Mouse (Mus musculus): ENCODE measurements around the gene Map3k1. TPM values are rescaled to one million over a fixed set of nuclear protein-coding genes. Genes with fewer than 3 reads are reported as not detected.
A peak's percentile ranks its signal among the peaks of the same experiment; 100 is the strongest.
"Not testable (repeated sequence)": the region's sequence is repeated elsewhere in the genome, so short reads cannot be mapped to it uniquely, and the experiment has no call there.

Gene Map3k1
- polyA plus RNA-seq, 1 experiment from 2014 or later = 13.9 TPM

- no peaks in the 10 kb centered on the region for H3K4me1 ChIP-seq
- no peaks in the 10 kb centered on the region for H3K27me3 ChIP-seq (ENCODE audit: poor library complexity, severe bottlenecking)
- H3K9me3 ChIP-seq = no peaks in the 10 kb centered on the region; the same call in 1 of the 2 replicates
- no peaks in the 10 kb centered on the region for H3K36me3 ChIP-seq (replicated peaks)
- no peak overlapping the region for H3K4me3 ChIP-seq
- 67% methylated on average over 6 of the region's 6 CpGs for WGBS
- no peak overlapping the region for H3K27ac ChIP-seq
- no peak for DNase-seq (ENCODE audit: extremely low spot score, low spot score)
Measured at GRCm38 (mm10) chr13:111741991-111742615, 66.7 kb downstream of the Map3k1 start.

GRCm38 (mm10) chr13:111741204-111741990 lies 67.4 kb downstream of the Map3k1 start:
- Histone ChIP-seq H3K27me3 (ENCODE audit: poor library complexity, severe bottlenecking) (no peaks in the 10 kb centered on the region), H3K4me1 (no peaks in the 10 kb centered on the region), H3K27ac (no peak overlapping the region), H3K36me3 (replicated peaks) (no peaks in the 10 kb centered on the region), H3K4me3 (no peak overlapping the region), H3K9me3 (no peaks in the 10 kb centered on the region; the same call in 1 of the 2 replicates)
- DNase-seq (ENCODE audit: extremely low spot score, low spot score) = peak; percentile 5
- WGBS = 84% methylated on average over 7 of the region's 7 CpGs

- peaks cover 13% of the 10 kb centered on the region for H3K9me3 ChIP-seq
- H3K36me3 ChIP-seq (replicated peaks) = no peaks in the 10 kb centered on the region
- peaks cover 16% of the 10 kb centered on the region for H3K4me1 ChIP-seq
- H3K27me3 ChIP-seq (ENCODE audit: poor library complexity, severe bottlenecking) = no peaks in the 10 kb centered on the region
- H3K27ac ChIP-seq = no peak overlapping the region
- no peak overlapping the region for H3K4me3 ChIP-seq
- WGBS = 92% methylated on average over 5 of the region's 5 CpGs
- no peak for DNase-seq (ENCODE audit: extremely low spot score, low spot score)
Measured at GRCm38 (mm10) chr13:111726898-111727297, 81.9 kb downstream of the Map3k1 start.

- Histone ChIP-seq H3K27me3 (ENCODE audit: poor library complexity, severe bottlenecking) (no peaks in the 10 kb centered on the region), H3K4me1 (peaks cover 16% of the 10 kb centered on the region), H3K9me3 (peaks cover 13% of the 10 kb centered on the region), H3K36me3 (replicated peaks) (peaks cover 1% of the 10 kb centered on the region), H3K27ac (peak overlapping the region; percentile 87), H3K4me3 (peak overlapping the region; percentile 74)
- WGBS = under 1% methylated on average over 65 of the region's 65 CpGs
- DNase-seq (ENCODE audit: extremely low spot score, low spot score) = peak; percentile 99
Measured at GRCm38 (mm10) chr13:111725165-111726077, 83.4 kb downstream of the Map3k1 start.

- peak overlapping the region; percentile 74 for H3K4me3 ChIP-seq
- no peak for DNase-seq (ENCODE audit: extremely low spot score, low spot score)
- H3K9me3 ChIP-seq = peaks cover 13% of the 10 kb centered on the region
- peak overlapping the region; percentile 87 for H3K27ac ChIP-seq
- no peaks in the 10 kb centered on the region for H3K27me3 ChIP-seq (ENCODE audit: poor library complexity, severe bottlenecking)
- under 1% methylated on average over 18 of the region's 18 CpGs for WGBS
- H3K4me1 ChIP-seq = peaks cover 16% of the 10 kb centered on the region
- H3K36me3 ChIP-seq (replicated peaks) = peaks cover 8% of the 10 kb centered on the region
Measured at GRCm38 (mm10) chr13:111724811-111725164, 84.0 kb downstream of the Map3k1 start.

- Histone ChIP-seq H3K36me3 (replicated peaks) (peaks cover 55% of the 10 kb centered on the region), H3K27ac (no peak overlapping the region), H3K27me3 (ENCODE audit: poor library complexity, severe bottlenecking) (no peaks in the 10 kb centered on the region), H3K4me1 (peaks cover 7% of the 10 kb centered on the region), H3K4me3 (no peak overlapping the region), H3K9me3 (no peaks in the 10 kb centered on the region)
- 79% methylated on average over 9 of the region's 9 CpGs for WGBS
- DNase-seq (ENCODE audit: extremely low spot score, low spot score) = no peak
Measured at GRCm38 (mm10) chr13:111719726-111720125, 89.1 kb downstream of the Map3k1 start.

GRCm38 (mm10) chr13:111710531-111710930 lies 98.3 kb downstream of the Map3k1 start:
- H3K36me3 ChIP-seq (replicated peaks) = peaks cover 100% of the 10 kb centered on the region
- no peak for DNase-seq (ENCODE audit: extremely low spot score, low spot score)
- H3K27ac ChIP-seq = no peak overlapping the region
- WGBS = 92% methylated on average over 4 of the region's 4 CpGs
- no peaks in the 10 kb centered on the region for H3K9me3 ChIP-seq
- H3K27me3 ChIP-seq (ENCODE audit: poor library complexity, severe bottlenecking) = no peaks in the 10 kb centered on the region
- H3K4me3 ChIP-seq = no peak overlapping the region
- no peaks in the 10 kb centered on the region for H3K4me1 ChIP-seq

GRCm38 (mm10) chr13:111703952-111704351 lies 104.8 kb downstream of the Map3k1 start:
- WGBS = 87% methylated on average over 4 of the region's 4 CpGs
- H3K4me1 ChIP-seq; H3K9me3 ChIP-seq; H3K4me3 ChIP-seq; H3K27ac ChIP-seq; H3K27me3 ChIP-seq (ENCODE audit: poor library complexity, severe bottlenecking); DNase-seq (ENCODE audit: extremely low spot score, low spot score): not testable (repeated sequence)
- H3K36me3 ChIP-seq (replicated peaks) = peaks cover 84% of the 10 kb centered on the region

- H3K36me3 ChIP-seq (replicated peaks) = peaks cover 78% of the 10 kb centered on the region
Measured at GRCm38 (mm10) chr13:111703396-111703795, 105.4 kb downstream of the Map3k1 start.

More at GRCm38 (mm10) chr13:111703396-111703795, 105.4 kb downstream of the Map3k1 start:
- 97% methylated on average over 10 of the region's 10 CpGs for WGBS
- Histone ChIP-seq H3K4me3 (no peak overlapping the region), H3K4me1 (no peaks in the 10 kb centered on the region), H3K27me3 (ENCODE audit: poor library complexity, severe bottlenecking) (no peaks in the 10 kb centered on the region), H3K9me3 (no peaks in the 10 kb centered on the region), H3K27ac (no peak overlapping the region)
- no peak for DNase-seq (ENCODE audit: extremely low spot score, low spot score)

Other genes starting within 250 kb of the Map3k1 start
- not detected in 2 replicates for gene Gm10198, start 216.2 kb downstream of the Map3k1 start, polyA plus RNA-seq (2016; fragmentation: Nextera tagmentation; extraction: Ambion mirVana)
- gene Mier3, start 128.0 kb downstream of the Map3k1 start, polyA plus RNA-seq (2016; fragmentation: Nextera tagmentation; extraction: Ambion mirVana) = 18.7 and 19.7 TPM in 2 replicates

All from forebrain, embryonic 10.5 days (tissue).